Mouse (Mus musculus): ENCODE results near the gene Pde10a. TPM values are rescaled to one million over a fixed set of nuclear protein-coding genes. Genes with fewer than 3 reads are reported as not detected.
A peak's percentile ranks its signal among the peaks of the same experiment; 100 is the strongest.

Pde10a gene
- polyA plus RNA-seq, 1 experiment from 2014 or later, result 1.3 TPM

DNA sequence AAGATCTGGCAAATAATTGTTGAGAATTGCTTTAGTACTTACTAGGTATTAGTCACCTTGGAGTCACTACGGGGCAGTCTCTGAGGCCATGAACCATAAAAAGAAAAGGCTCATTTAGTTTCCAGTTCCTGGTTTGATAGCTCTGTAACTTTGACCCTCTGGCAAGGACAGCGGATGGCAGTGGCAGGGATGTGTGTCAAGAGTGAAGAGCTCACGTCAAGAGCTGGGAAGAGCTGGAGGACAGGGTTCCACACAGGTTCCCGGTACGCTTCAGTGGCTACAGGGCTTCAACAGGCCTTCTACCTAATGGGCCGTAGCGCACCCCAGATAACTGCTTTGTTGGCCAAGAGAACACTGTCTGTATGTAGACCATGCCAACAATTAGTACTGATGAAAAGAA, 374.0 kb downstream of the Pde10a start:
- ATAC-seq (replicated peaks; ENCODE audit: low FRiP score, low read depth), result peak; percentile 66; the same call in 1 of the 2 replicates
- WGBS, result 37% methylated on average over 7 of the region's 7 CpGs
- no peaks in the 10 kb centered on the region for H3K27me3 ChIP-seq (ENCODE audit: insufficient read depth, low read length)
- TF ChIP-seq CTCF (IDR thresholded peaks at IDR 0.05; ENCODE audit: low read depth), result no peak
- H3K4me1 ChIP-seq (replicated peaks; ENCODE audit: insufficient read depth, low read length), result no peaks in the 10 kb centered on the region
- no peak overlapping the region for H3K9ac ChIP-seq (ENCODE audit: low read depth, low read length)
- H3K36me3 ChIP-seq (ENCODE audit: insufficient read depth, low read length), result no peaks in the 10 kb centered on the region
- DNase-seq (ENCODE audit: low spot score), result peak; percentile 30
- H3K9me3 ChIP-seq (replicated peaks; ENCODE audit: low read length), result no peaks in the 10 kb centered on the region
- no peak overlapping the region for H3K27ac ChIP-seq
- no peak overlapping the region for H3K4me2 ChIP-seq (ENCODE audit: low read length)
- H3K4me3 ChIP-seq (replicated peaks; ENCODE audit: low read depth, low read length), result no peak overlapping the region

DNA sequence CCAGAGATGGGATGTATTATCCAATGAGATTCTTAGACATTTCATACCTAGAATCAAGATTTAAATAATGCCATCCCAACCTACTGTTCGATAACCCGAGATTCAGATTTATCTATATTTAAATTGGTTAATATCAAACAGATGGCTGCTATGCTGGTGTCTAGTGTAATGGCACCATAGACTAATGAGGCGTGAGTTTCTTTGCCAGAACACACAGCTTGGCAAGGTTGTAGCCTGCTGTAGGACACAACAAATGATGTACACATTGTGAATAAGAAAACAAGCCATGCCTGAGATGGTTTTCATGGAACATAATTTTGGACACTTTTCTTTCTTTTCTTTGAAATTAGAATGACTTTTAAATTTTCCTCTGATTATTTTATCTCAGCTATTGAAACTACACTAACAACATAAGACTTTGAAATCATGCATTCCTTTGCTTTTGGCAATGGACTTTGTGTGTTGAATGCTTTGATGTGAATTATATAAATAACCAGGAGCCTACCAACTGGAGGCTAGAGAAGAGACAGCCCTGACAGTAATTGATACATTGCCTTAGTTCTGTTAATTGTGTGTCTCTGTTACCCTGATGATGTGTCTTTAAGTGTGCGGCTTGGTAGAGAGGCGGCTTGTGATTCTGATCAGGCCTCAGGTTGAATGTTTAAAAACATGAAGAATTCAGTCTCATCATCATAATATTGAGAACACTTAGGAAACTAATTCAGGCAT, 378.5 kb downstream of the Pde10a start:
- no peak for DNase-seq (ENCODE audit: low spot score)
- no peak for TF ChIP-seq CTCF (IDR thresholded peaks at IDR 0.05; ENCODE audit: low read depth)
- Histone ChIP-seq H3K9me3 (replicated peaks; ENCODE audit: low read length) (no peaks in the 10 kb centered on the region), H3K27ac (no peak overlapping the region), H3K9ac (ENCODE audit: low read depth, low read length) (no peak overlapping the region), H3K4me3 (replicated peaks; ENCODE audit: low read depth, low read length) (no peak overlapping the region), H3K27me3 (ENCODE audit: insufficient read depth, low read length) (no peaks in the 10 kb centered on the region), H3K36me3 (ENCODE audit: insufficient read depth, low read length) (no peaks in the 10 kb centered on the region), H3K4me1 (replicated peaks; ENCODE audit: insufficient read depth, low read length) (no peaks in the 10 kb centered on the region), H3K4me2 (ENCODE audit: low read length) (no peak overlapping the region)
- WGBS, result 91% methylated on average over 5 of the region's 5 CpGs
- no peak for ATAC-seq (replicated peaks; ENCODE audit: low FRiP score, low read depth)

- Histone ChIP-seq H3K36me3 (ENCODE audit: insufficient read depth, low read length) (no peaks in the 10 kb centered on the region), H3K27ac (no peak overlapping the region), H3K9me3 (replicated peaks; ENCODE audit: low read length) (no peaks in the 10 kb centered on the region), H3K9ac (ENCODE audit: low read depth, low read length) (no peak overlapping the region), H3K4me3 (replicated peaks; ENCODE audit: low read depth, low read length) (no peak overlapping the region), H3K4me1 (replicated peaks; ENCODE audit: insufficient read depth, low read length) (no peaks in the 10 kb centered on the region), H3K4me2 (ENCODE audit: low read length) (no peak overlapping the region), H3K27me3 (ENCODE audit: insufficient read depth, low read length) (no peaks in the 10 kb centered on the region)
- DNase-seq (ENCODE audit: low spot score) (no peak), ATAC-seq (replicated peaks; ENCODE audit: low FRiP score, low read depth) (no peak)
- TF ChIP-seq CTCF (IDR thresholded peaks at IDR 0.05; ENCODE audit: low read depth), result no peak
- 48% methylated on average over 5 of the region's 5 CpGs for WGBS
These were observed 385.4 kb downstream of the Pde10a start for GRCm38 (mm10) chr17:8910571-8910970.

GRCm38 (mm10) chr17:8912933-8913332, 387.8 kb downstream of the Pde10a start:
- Histone ChIP-seq H3K4me2 (ENCODE audit: low read length) (no peak overlapping the region), H3K4me1 (replicated peaks; ENCODE audit: insufficient read depth, low read length) (no peaks in the 10 kb centered on the region), H3K4me3 (replicated peaks; ENCODE audit: low read depth, low read length) (no peak overlapping the region), H3K36me3 (ENCODE audit: insufficient read depth, low read length) (no peaks in the 10 kb centered on the region), H3K9me3 (replicated peaks; ENCODE audit: low read length) (no peaks in the 10 kb centered on the region), H3K27me3 (ENCODE audit: insufficient read depth, low read length) (no peaks in the 10 kb centered on the region), H3K9ac (ENCODE audit: low read depth, low read length) (no peak overlapping the region), H3K27ac (no peak overlapping the region)
- WGBS, result 78% methylated on average over 3 of the region's 3 CpGs
- no peak for TF ChIP-seq CTCF (IDR thresholded peaks at IDR 0.05; ENCODE audit: low read depth)
- DNase-seq (ENCODE audit: low spot score) (no peak), ATAC-seq (replicated peaks; ENCODE audit: low FRiP score, low read depth) (no peak)

DNA sequence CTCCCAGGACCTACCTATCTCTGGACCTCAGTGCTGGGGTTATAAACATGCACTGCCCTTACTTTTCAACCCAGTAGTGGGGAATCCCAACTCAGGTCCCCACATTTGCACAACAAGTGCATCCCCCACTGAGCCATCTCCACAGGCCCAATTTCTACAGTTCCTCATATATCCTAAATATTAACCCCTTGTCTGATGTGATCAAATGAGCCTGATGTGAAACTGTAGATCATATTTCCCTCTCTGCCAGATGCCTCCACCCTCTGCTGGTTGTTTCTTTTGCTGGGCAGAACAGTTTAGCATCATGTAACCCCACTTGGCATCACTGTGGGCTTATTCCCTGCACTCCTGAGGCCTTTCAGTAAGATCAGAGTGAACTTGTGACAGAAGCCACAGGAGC, 390.5 kb downstream of the Pde10a start:
- H3K4me3 ChIP-seq (replicated peaks; ENCODE audit: low read depth, low read length), result no peak overlapping the region
- H3K27ac ChIP-seq, result no peak overlapping the region
- H3K36me3 ChIP-seq (ENCODE audit: insufficient read depth, low read length), result no peaks in the 10 kb centered on the region
- no peak for TF ChIP-seq CTCF (IDR thresholded peaks at IDR 0.05; ENCODE audit: low read depth)
- H3K27me3 ChIP-seq (ENCODE audit: insufficient read depth, low read length), result no peaks in the 10 kb centered on the region
- no peak for ATAC-seq (replicated peaks; ENCODE audit: low FRiP score, low read depth)
- no peak overlapping the region for H3K9ac ChIP-seq (ENCODE audit: low read depth, low read length)
- no peak for DNase-seq (ENCODE audit: low spot score)
- H3K4me2 ChIP-seq (ENCODE audit: low read length), result no peak overlapping the region
- no peaks in the 10 kb centered on the region for H3K4me1 ChIP-seq (replicated peaks; ENCODE audit: insufficient read depth, low read length)
- H3K9me3 ChIP-seq (replicated peaks; ENCODE audit: low read length), result no peaks in the 10 kb centered on the region

GRCm38 (mm10) chr17:8923074-8923473, 397.9 kb downstream of the Pde10a start:
- Histone ChIP-seq H3K27ac (no peak overlapping the region), H3K4me2 (ENCODE audit: low read length) (no peak overlapping the region), H3K9ac (ENCODE audit: low read depth, low read length) (no peak overlapping the region), H3K4me3 (replicated peaks; ENCODE audit: low read depth, low read length) (no peak overlapping the region), H3K4me1 (replicated peaks; ENCODE audit: insufficient read depth, low read length) (no peaks in the 10 kb centered on the region), H3K27me3 (ENCODE audit: insufficient read depth, low read length) (no peaks in the 10 kb centered on the region), H3K36me3 (ENCODE audit: insufficient read depth, low read length) (no peaks in the 10 kb centered on the region), H3K9me3 (replicated peaks; ENCODE audit: low read length) (no peaks in the 10 kb centered on the region)
- DNase-seq (ENCODE audit: low spot score) (no peak), ATAC-seq (replicated peaks; ENCODE audit: low FRiP score, low read depth) (no peak)
- TF ChIP-seq CTCF (IDR thresholded peaks at IDR 0.05; ENCODE audit: low read depth), result no peak
- 26% methylated on average over 4 of the region's 4 CpGs for WGBS

- no peak overlapping the region for H3K4me3 ChIP-seq (replicated peaks; ENCODE audit: low read depth, low read length)
- TF ChIP-seq CTCF (IDR thresholded peaks at IDR 0.05; ENCODE audit: low read depth), result no peak
- no peak overlapping the region for H3K4me2 ChIP-seq (ENCODE audit: low read length)
- H3K9ac ChIP-seq (ENCODE audit: low read depth, low read length), result no peak overlapping the region
- no peak for ATAC-seq (replicated peaks; ENCODE audit: low FRiP score, low read depth)
- H3K36me3 ChIP-seq (ENCODE audit: insufficient read depth, low read length), result no peaks in the 10 kb centered on the region
- H3K27me3 ChIP-seq (ENCODE audit: insufficient read depth, low read length), result no peaks in the 10 kb centered on the region
- no peak overlapping the region for H3K27ac ChIP-seq
- WGBS, result 48% methylated on average over 8 of the region's 8 CpGs
- H3K9me3 ChIP-seq (replicated peaks; ENCODE audit: low read length), result no peaks in the 10 kb centered on the region
- no peak for DNase-seq (ENCODE audit: low spot score)
- H3K4me1 ChIP-seq (replicated peaks; ENCODE audit: insufficient read depth, low read length), result no peaks in the 10 kb centered on the region
These were observed 398.6 kb downstream of the Pde10a start for GRCm38 (mm10) chr17:8923727-8924126.
